Mouse (Mus musculus) liver, embryonic 13.5 days (tissue): ENCODE data around the gene Hoxa1. TPM values are rescaled to one million over a fixed set of nuclear protein-coding genes. Genes with fewer than 3 reads are reported as not detected.

Experiments
- ATAC-seq: fragments of 200-750 bp; cut with Nextera tagmentation; 2 replicates; pipeline ENCODE4 v1.8.0; 2017; ENCODE audit warnings: low read depth, mild to moderate bottlenecking, moderate number of reproducible peaks, moderate library complexity
- DNase-seq: peaks from one replicate; pipeline ENCODE4 v3.0.0; 2022
- H3K27ac ChIP-seq: fragments of 300-500 bp; sonication (generic); 2 replicates; pipeline ENCODE4 v1.5.1; 2015; ENCODE audit warnings: moderate library complexity, mild to moderate bottlenecking, inconsistent platforms
- H3K27me3 ChIP-seq: fragments of 300-500 bp; sonication (generic); 2 replicates; pipeline ENCODE4 v1.6.1; 2015; ENCODE audit warnings: mild to moderate bottlenecking, inconsistent platforms
- H3K36me3 ChIP-seq: fragments of 300-500 bp; sonication (generic); 2 replicates; pipeline ENCODE4 v1.6.1; 2015; ENCODE audit warnings: mild to moderate bottlenecking, inconsistent platforms
- H3K4me1 ChIP-seq: fragments of 300-500 bp; sonication (generic); replicated peaks from 2 replicates; pipeline ENCODE4 v1.6.1; 2015; ENCODE audit warnings: inconsistent platforms
- H3K4me2 ChIP-seq: fragments of 300-500 bp; sonication (generic); 2 replicates; pipeline ENCODE4 v1.6.1; 2015; ENCODE audit warnings: inconsistent platforms, mild to moderate bottlenecking, moderate library complexity
- H3K4me3 ChIP-seq: fragments of 300-500 bp; sonication (generic); replicated peaks from 2 replicates; pipeline ENCODE4 v1.5.1; 2015; ENCODE audit warnings: mild to moderate bottlenecking, inconsistent platforms
- H3K9ac ChIP-seq: fragments of 300-500 bp; sonication (generic); 2 replicates; pipeline ENCODE4 v1.6.1; 2015; ENCODE audit warnings: mild to moderate bottlenecking, inconsistent platforms
- H3K9me3 ChIP-seq: fragments of 300-500 bp; sonication (generic); replicated peaks from 2 replicates; pipeline ENCODE4 v1.6.1; 2016; ENCODE audit warnings: inconsistent platforms
- WGBS: fragments of 180-500 bp; shearing (Covaris S2); methylation state at CpG from one replicate; pipeline ENCODE4 v1.1.7; 2015; ENCODE audit not compliant: insufficient replicate concordance; 5-methylcytosine and 5-hydroxymethylcytosine counted together
- polyA plus RNA-seq: library from polyadenylated mRNA; unstranded; fragments of >200 nt; fragmentation: Nextera tagmentation; extraction: Ambion mirVana; gene quantifications from 2 replicates; pipeline ENCODE4 v1.2.1, GENCODE M21; 2015

Gene Hoxa1
- polyA plus RNA-seq, 1 experiment from 2014 or later, result 0.52 TPM

DNA sequence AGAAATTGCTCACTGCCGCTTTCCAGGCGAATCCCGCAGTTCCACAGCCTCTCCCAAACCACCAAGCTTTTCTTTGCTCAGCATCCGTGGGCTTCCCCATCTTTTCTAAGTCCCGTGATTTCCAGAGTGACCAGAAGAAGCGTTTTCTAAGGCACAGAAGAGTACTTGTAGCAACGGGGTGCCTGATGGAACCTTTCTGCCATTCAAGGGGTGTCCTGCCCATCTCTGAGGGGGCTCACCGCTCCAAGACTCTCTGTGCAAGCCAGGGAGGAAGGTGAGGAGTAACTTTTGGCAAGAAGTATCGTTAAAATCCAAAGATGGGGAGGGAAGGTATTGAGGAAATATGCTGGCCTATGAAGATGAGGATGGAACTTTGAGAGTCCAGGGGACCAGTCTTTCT is 19.7 kb upstream of the Hoxa1 start:
- Histone ChIP-seq H3K27ac (no peak overlapping the region), H3K4me3 (peak overlapping the region; percentile 43), H3K9me3 (no peaks in the 10 kb centered on the region), H3K4me2 (peak overlapping the region; percentile 35), H3K36me3 (no peaks in the 10 kb centered on the region), H3K4me1 (peaks cover 2% of the 10 kb centered on the region; the same call in 1 of the 2 replicates), H3K9ac (peak overlapping the region; percentile 30), H3K27me3 (peaks cover 100% of the 10 kb centered on the region)
- 7% methylated on average over 9 of the region's 9 CpGs for WGBS
- ATAC-seq, result no peak
- DNase-seq, result no peak

GRCm38 (mm10) chr6:52177061-52177735 is 19.1 kb upstream of the Hoxa1 start, which contains the start of gene 5730596B20Rik:
5730596B20Rik (plus strand) TSS chr6:52177498.
- Histone ChIP-seq H3K27me3 (peaks cover 100% of the 10 kb centered on the region), H3K9ac (peak within 1 kb of the TSS; percentile 30)

DNA sequence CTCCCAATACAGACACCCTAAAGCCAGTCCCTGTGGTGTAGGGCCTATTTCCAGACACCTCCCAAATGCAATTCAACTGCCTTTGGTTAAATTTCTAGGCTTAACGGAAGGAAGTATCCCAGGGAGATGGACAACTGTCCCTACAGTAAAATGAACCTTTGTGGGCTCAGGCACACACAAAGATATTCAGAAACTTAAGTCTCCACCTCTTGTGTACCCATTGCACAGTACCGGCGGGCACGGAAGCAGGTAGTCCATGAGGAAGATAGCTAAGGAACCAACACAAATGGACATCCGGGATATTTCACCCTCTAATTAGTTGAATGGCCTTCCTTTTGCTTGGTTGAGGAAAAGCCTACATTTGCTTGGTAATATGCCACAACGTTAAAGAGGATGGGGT is 18.3 kb upstream of the Hoxa1 start:
- no peak for DNase-seq
- ATAC-seq, result no peak
- 0 out of 2 replicates have a peak overlapping the region, but pooled peaks have one; percentile 30 for H3K9ac ChIP-seq
- peaks cover 100% of the 10 kb centered on the region for H3K27me3 ChIP-seq
- peak overlapping the region; percentile 39 for H3K4me2 ChIP-seq
- H3K36me3 ChIP-seq, result no peaks in the 10 kb centered on the region
- H3K27ac ChIP-seq, result peak overlapping the region; percentile 39; the same call in 1 of the 2 replicates
- WGBS, result 3% methylated on average over 6 of the region's 6 CpGs
- H3K9me3 ChIP-seq, result no peaks in the 10 kb centered on the region
- H3K4me1 ChIP-seq, result peaks cover 8% of the 10 kb centered on the region
- H3K4me3 ChIP-seq, result peak overlapping the region; percentile 43

More at GRCm38 (mm10) chr6:52177061-52177735, 19.1 kb upstream of the Hoxa1 start, which contains the start of gene 5730596B20Rik:
- Histone ChIP-seq H3K9me3 (no peaks in the 10 kb centered on the region), H3K4me2 (peak within 1 kb of the TSS; percentile 39), H3K4me1 (peaks cover 8% of the 10 kb centered on the region), H3K36me3 (no peaks in the 10 kb centered on the region), H3K27ac (peak within 1 kb of the TSS; percentile 39; the same call in 1 of the 2 replicates), H3K4me3 (peak within 1 kb of the TSS; percentile 43)
- ATAC-seq (no peak), DNase-seq (no peak)
- WGBS, result 2% methylated on average over 36 of the region's 36 CpGs

DNA sequence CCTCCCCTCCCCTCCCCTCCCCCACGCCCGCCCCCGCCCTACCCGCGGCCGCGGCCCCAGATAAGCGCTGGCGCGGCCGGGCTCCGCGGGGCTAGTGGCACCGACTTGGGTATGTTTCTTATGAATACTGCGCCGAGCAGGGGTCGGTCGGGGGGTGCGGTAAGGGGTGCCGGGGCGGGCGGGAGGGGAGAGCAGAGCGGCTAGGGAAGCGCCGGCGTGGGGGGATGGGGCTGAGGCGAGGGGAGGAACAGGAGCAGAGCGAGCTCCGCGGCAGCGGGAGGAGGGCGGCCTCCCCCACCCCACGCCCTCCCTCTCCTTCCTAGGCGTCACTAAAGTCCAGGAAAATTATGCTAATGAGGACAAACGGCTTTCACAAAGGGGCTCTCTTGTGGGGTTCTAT is 17.7 kb upstream of the Hoxa1 start:
- DNase-seq (no peak), ATAC-seq (no peak)
- H3K27me3 ChIP-seq, result peaks cover 100% of the 10 kb centered on the region
- peak overlapping the region; percentile 50 for H3K9ac ChIP-seq
- H3K36me3 ChIP-seq, result no peaks in the 10 kb centered on the region
- peak overlapping the region; percentile 43 for H3K4me3 ChIP-seq
- H3K9me3 ChIP-seq, result no peaks in the 10 kb centered on the region
- H3K4me2 ChIP-seq, result peak overlapping the region; percentile 39
- H3K4me1 ChIP-seq, result peaks cover 8% of the 10 kb centered on the region
- peak overlapping the region; percentile 66; the same call in 1 of the 2 replicates for H3K27ac ChIP-seq
- under 1% methylated on average over 17 of the region's 35 CpGs for WGBS

DNA sequence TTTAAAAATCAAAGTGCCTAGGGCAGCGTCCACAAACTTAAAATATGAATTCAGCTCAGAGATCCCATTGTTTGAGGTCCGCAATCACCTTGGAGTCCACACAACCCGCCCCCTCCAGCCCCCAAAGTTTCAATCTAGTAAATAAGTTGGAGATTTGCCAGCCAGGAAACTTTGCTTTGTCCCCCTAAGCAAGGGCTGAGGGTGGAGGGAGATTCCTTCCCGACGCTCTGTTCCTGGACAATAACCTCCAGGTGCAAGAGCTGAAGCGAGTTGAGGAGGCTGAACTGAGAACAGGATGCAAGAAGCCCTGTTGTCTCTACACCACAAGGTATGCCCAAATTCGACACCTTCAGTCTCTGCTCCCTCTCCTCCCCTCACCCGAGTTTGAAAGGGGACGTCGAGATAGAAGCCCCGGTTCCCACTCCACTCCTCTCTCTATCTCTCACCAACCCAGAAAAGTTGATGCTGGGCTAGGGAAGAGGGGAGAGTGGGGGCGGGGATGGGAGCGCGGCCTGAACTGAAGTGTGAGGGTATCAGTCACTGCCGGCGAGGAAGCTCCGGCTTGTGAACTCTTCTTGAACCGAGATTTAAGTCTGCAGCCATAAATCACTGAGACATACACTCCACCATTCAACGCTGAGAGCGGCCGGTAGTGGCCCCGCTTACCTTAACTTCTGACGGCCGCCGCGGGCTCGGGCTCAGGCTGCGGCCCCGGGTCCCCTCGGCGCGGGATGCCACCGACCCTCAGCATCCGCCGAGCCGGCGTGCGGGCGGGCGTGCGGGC is 17.0 kb upstream of the Hoxa1 start:
- 3% methylated on average over 41 of the region's 41 CpGs for WGBS
- no peak for ATAC-seq
- H3K36me3 ChIP-seq, result no peaks in the 10 kb centered on the region
- peak overlapping the region; percentile 50 for H3K9ac ChIP-seq
- peak overlapping the region; percentile 39; the same call in 1 of the 2 replicates for H3K4me2 ChIP-seq
- peaks cover 100% of the 10 kb centered on the region for H3K27me3 ChIP-seq
- H3K4me3 ChIP-seq, result peak overlapping the region; percentile 43
- H3K9me3 ChIP-seq, result no peaks in the 10 kb centered on the region
- DNase-seq, result no peak
- H3K27ac ChIP-seq, result peak overlapping the region; percentile 66
- peaks cover 11% of the 10 kb centered on the region for H3K4me1 ChIP-seq

- WGBS, result 7% methylated on average over 4 of the region's 4 CpGs
- H3K4me3 ChIP-seq, result no peak overlapping the region
- H3K27me3 ChIP-seq, result peaks cover 100% of the 10 kb centered on the region
- no peak for ATAC-seq
- no peak overlapping the region for H3K9ac ChIP-seq
- no peaks in the 10 kb centered on the region for H3K36me3 ChIP-seq
- no peak overlapping the region for H3K27ac ChIP-seq
- no peak overlapping the region for H3K4me2 ChIP-seq
- no peaks in the 10 kb centered on the region for H3K9me3 ChIP-seq
- no peak for DNase-seq
- H3K4me1 ChIP-seq, result peaks cover 11% of the 10 kb centered on the region
These were observed 15.5 kb upstream of the Hoxa1 start for GRCm38 (mm10) chr6:52173648-52174047.

DNA sequence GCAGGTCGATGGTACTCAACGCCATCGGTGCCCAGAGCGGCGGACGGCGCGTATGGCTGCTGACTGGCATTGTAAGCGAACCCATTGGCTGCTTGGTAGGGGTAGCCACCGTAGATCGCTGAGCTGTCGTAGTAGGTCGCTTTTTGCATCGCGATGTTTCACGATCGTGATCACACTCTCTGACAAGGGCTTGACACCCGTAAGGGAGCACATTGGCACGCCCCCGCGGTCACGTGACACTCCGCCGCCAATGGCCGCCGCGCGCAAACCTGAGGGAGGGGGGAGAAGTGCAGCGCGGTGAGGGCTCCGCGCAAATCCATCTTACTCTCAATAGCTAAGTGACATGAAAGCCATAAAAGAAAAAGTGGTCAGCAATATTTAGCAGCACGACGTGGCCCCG is 14.4 kb upstream of the Hoxa1 start:
- peaks cover 100% of the 10 kb centered on the region for H3K27me3 ChIP-seq
- H3K36me3 ChIP-seq, result no peaks in the 10 kb centered on the region
- H3K4me2 ChIP-seq, result peak overlapping the region; percentile 44
- ATAC-seq (no peak), DNase-seq (peak; percentile 28)
- 0 out of 2 replicates have a peak overlapping the region, but pooled peaks have one; percentile 47 for H3K27ac ChIP-seq
- H3K4me1 ChIP-seq, result peaks cover 11% of the 10 kb centered on the region
- H3K4me3 ChIP-seq, result peak overlapping the region; percentile 26
- WGBS, result 3% methylated on average over 34 of the region's 35 CpGs
- no peaks in the 10 kb centered on the region for H3K9me3 ChIP-seq
- H3K9ac ChIP-seq, result no peak overlapping the region

GRCm38 (mm10) chr6:52171938-52172337 is 13.8 kb upstream of the Hoxa1 start:
- no peak for DNase-seq
- Histone ChIP-seq H3K36me3 (no peaks in the 10 kb centered on the region), H3K4me3 (no peak overlapping the region), H3K9me3 (no peaks in the 10 kb centered on the region), H3K27ac (no peak overlapping the region), H3K27me3 (peaks cover 100% of the 10 kb centered on the region), H3K9ac (no peak overlapping the region), H3K4me2 (peak overlapping the region; percentile 44; the same call in 1 of the 2 replicates), H3K4me1 (peaks cover 11% of the 10 kb centered on the region)
- WGBS, result 30% methylated on average over 7 of the region's 7 CpGs
- no peak for ATAC-seq

GRCm38 (mm10) chr6:52171331-52171730 is 13.2 kb upstream of the Hoxa1 start:
- Histone ChIP-seq H3K36me3 (no peaks in the 10 kb centered on the region), H3K4me1 (peaks cover 11% of the 10 kb centered on the region), H3K27ac (peak overlapping the region; percentile 32; the same call in 1 of the 2 replicates), H3K4me3 (no peak overlapping the region), H3K9me3 (no peaks in the 10 kb centered on the region), H3K4me2 (no peak overlapping the region), H3K27me3 (peaks cover 100% of the 10 kb centered on the region), H3K9ac (no peak overlapping the region)
- no peak for DNase-seq
- ATAC-seq, result no peak
- WGBS, result 17% methylated on average over 4 of the region's 4 CpGs

DNA sequence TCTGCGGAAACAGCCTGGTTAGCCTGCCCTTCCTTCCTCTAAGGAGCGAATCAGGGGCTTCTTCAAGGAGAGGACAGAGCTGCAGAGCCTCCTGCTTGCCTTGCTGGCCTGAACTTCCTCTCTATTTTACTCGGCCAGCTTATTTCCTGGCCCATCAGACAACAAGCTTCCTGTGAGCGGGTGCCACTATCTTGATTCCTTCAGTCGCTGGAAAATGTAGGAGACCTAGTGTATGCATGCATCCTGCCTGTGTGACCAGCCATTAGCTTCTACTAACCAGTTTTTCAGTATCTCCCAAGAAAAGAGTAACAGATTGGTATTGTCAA is 12.7 kb upstream of the Hoxa1 start:
- H3K4me2 ChIP-seq, result peak overlapping the region; percentile 17; the same call in 1 of the 2 replicates
- no peak for DNase-seq
- no peak overlapping the region for H3K4me3 ChIP-seq
- H3K9me3 ChIP-seq, result no peaks in the 10 kb centered on the region
- peaks cover 11% of the 10 kb centered on the region for H3K4me1 ChIP-seq
- 4% methylated on average over 5 of the region's 5 CpGs for WGBS
- peak overlapping the region; percentile 66 for H3K27ac ChIP-seq
- peaks cover 100% of the 10 kb centered on the region for H3K27me3 ChIP-seq
- no peak overlapping the region for H3K9ac ChIP-seq
- ATAC-seq, result no peak
- H3K36me3 ChIP-seq, result no peaks in the 10 kb centered on the region

- H3K27ac ChIP-seq, result peak overlapping the region; percentile 66
- H3K27me3 ChIP-seq, result peaks cover 100% of the 10 kb centered on the region
- H3K4me3 ChIP-seq, result no peak overlapping the region; the same call in 1 of the 2 replicates
These were observed 12.2 kb upstream of the Hoxa1 start for GRCm38 (mm10) chr6:52170166-52170897.

More at GRCm38 (mm10) chr6:52170166-52170897, 12.2 kb upstream of the Hoxa1 start:
- peak; percentile 57; the same call in 1 of the 2 replicates for ATAC-seq
- H3K9me3 ChIP-seq, result no peaks in the 10 kb centered on the region
- DNase-seq, result no peak
- no peak overlapping the region for H3K9ac ChIP-seq
- H3K36me3 ChIP-seq, result no peaks in the 10 kb centered on the region
- peaks cover 11% of the 10 kb centered on the region for H3K4me1 ChIP-seq
- H3K4me2 ChIP-seq, result peak overlapping the region; percentile 17; the same call in 1 of the 2 replicates
- 5% methylated on average over 40 of the region's 40 CpGs for WGBS
